Mouse (Mus musculus) midbrain, embryonic 14.5 days (tissue): ENCODE data around the gene Tsnax. TPM values are rescaled to one million over a fixed set of nuclear protein-coding genes. Genes with fewer than 3 reads are reported as not detected.
A peak's percentile ranks its signal among the peaks of the same experiment; 100 is the strongest.

ENCODE experiments used
- ATAC-seq: fragments of 200-750 bp; cut with Nextera tagmentation; 2 replicates; pipeline ENCODE4 v1.8.0; 2017; ENCODE audit warnings: moderate number of reproducible peaks, moderate library complexity; ENCODE audit not compliant: low FRiP score, low TSS enrichment
- DNase-seq: peaks from one replicate; pipeline ENCODE4 v3.0.0-alpha.2; 2015
- H3K27ac ChIP-seq: fragments of 300-500 bp; sonication (generic); replicated peaks from 2 replicates; pipeline ENCODE4 v1.5.1; 2014; ENCODE audit warnings: mild to moderate bottlenecking, low read depth, low read length, moderate library complexity
- H3K27me3 ChIP-seq: fragments of 300-500 bp; sonication (generic); 2 replicates; pipeline ENCODE4 v1.6.1; 2014; ENCODE audit warnings: low read length, control low read depth, mixed read lengths; ENCODE audit not compliant: control insufficient read depth, insufficient read depth
- H3K36me3 ChIP-seq: fragments of 300-500 bp; sonication (generic); 2 replicates; pipeline ENCODE4 v1.6.1; 2014; ENCODE audit warnings: low read length, control low read depth; ENCODE audit not compliant: control insufficient read depth, insufficient read depth
- H3K4me1 ChIP-seq: fragments of 300-500 bp; sonication (generic); 2 replicates; pipeline ENCODE4 v1.6.1; 2014; ENCODE audit warnings: mild to moderate bottlenecking, antibody characterized with exemption, low read length, control low read depth; ENCODE audit not compliant: control insufficient read depth, insufficient read depth
- H3K4me2 ChIP-seq: fragments of 300-500 bp; sonication (generic); 2 replicates; pipeline ENCODE4 v1.6.1; 2014; ENCODE audit warnings: mild to moderate bottlenecking, low read length, moderate library complexity
- H3K4me3 ChIP-seq: fragments of 300-500 bp; sonication (generic); replicated peaks from 2 replicates; pipeline ENCODE4 v1.5.1; 2014; ENCODE audit warnings: low read depth, low read length
- H3K9ac ChIP-seq: fragments of 300-500 bp; sonication (generic); replicated peaks from 2 replicates; pipeline ENCODE4 v1.6.1; 2014; ENCODE audit warnings: mild to moderate bottlenecking, low read length, moderate library complexity
- H3K9me3 ChIP-seq: fragments of 300-500 bp; sonication (generic); 2 replicates; pipeline ENCODE4 v1.6.1; 2016; ENCODE audit warnings: low read length, control low read depth, mixed read lengths; ENCODE audit not compliant: control insufficient read depth
- WGBS: fragments of 180-500 bp; shearing (Covaris S2); extraction: QIAGEN DNeasy Blood & Tissue Kit; methylation state at CpG from one replicate; pipeline ENCODE4 v1.1.7; 2014; 5-methylcytosine and 5-hydroxymethylcytosine counted together
- polyA plus RNA-seq: library from polyadenylated mRNA; unstranded; fragments of >200 nt; fragmentation: Nextera tagmentation; extraction: Ambion mirVana; gene quantifications from 2 replicates; pipeline ENCODE4 v1.2.1, GENCODE M21; 2014

Tsnax gene
- polyA plus RNA-seq, 1 experiment from 2014 or later = 242 TPM

- 86% methylated on average over 6 of the region's 6 CpGs for WGBS
- Histone ChIP-seq H3K9ac (no peak overlapping the region), H3K4me1 (no peaks in the 10 kb centered on the region), H3K9me3 (peaks cover 5% of the 10 kb centered on the region; the same call in 1 of the 2 replicates), H3K4me2 (no peak overlapping the region), H3K36me3 (no peaks in the 10 kb centered on the region), H3K27ac (no peak overlapping the region), H3K4me3 (no peak overlapping the region), H3K27me3 (peaks cover 25% of the 10 kb centered on the region)
- DNase-seq (no peak), ATAC-seq (no peak)
Measured at GRCm38 (mm10) chr8:125049826-125050225, 37.0 kb downstream of the Tsnax start.

GRCm38 (mm10) chr8:125052026-125052425 lies 39.2 kb downstream of the Tsnax start:
- peaks cover 36% of the 10 kb centered on the region for H3K27me3 ChIP-seq
- no peaks in the 10 kb centered on the region for H3K36me3 ChIP-seq
- no peak overlapping the region for H3K4me2 ChIP-seq
- DNase-seq (peak; percentile 86), ATAC-seq (no peak)
- H3K27ac ChIP-seq = no peak overlapping the region
- H3K9ac ChIP-seq = no peak overlapping the region
- no peak overlapping the region for H3K4me3 ChIP-seq
- H3K9me3 ChIP-seq = peaks cover 5% of the 10 kb centered on the region; the same call in 1 of the 2 replicates
- H3K4me1 ChIP-seq = no peaks in the 10 kb centered on the region
- 38% methylated on average over 2 of the region's 2 CpGs for WGBS

- ATAC-seq = no peak
- Histone ChIP-seq H3K27ac (peak within 1 kb of the TSS; percentile 45; the same call in 1 of the 2 replicates), H3K9ac (peak within 1 kb of the TSS; percentile 68), H3K4me1 (no peaks in the 10 kb centered on the region), H3K9me3 (peaks cover 5% of the 10 kb centered on the region; the same call in 1 of the 2 replicates), H3K4me2 (peak within 1 kb of the TSS; percentile 84), H3K27me3 (peaks cover 36% of the 10 kb centered on the region), H3K4me3 (peak within 1 kb of the TSS; percentile 51), H3K36me3 (no peaks in the 10 kb centered on the region)
- 2% methylated on average over 65 of the region's 65 CpGs for WGBS
- peak; percentile 57 for DNase-seq
Measured at GRCm38 (mm10) chr8:125053505-125054435, 41.0 kb downstream of the Tsnax start, which contains the start of gene Disc1. Gene Disc1, plus strand, starts transcription at chr8:125054195.

- Histone ChIP-seq H3K9ac (peak overlapping the region; percentile 68), H3K4me3 (peak overlapping the region; percentile 51), H3K9me3 (peaks cover 5% of the 10 kb centered on the region; the same call in 1 of the 2 replicates), H3K36me3 (no peaks in the 10 kb centered on the region), H3K27me3 (peaks cover 36% of the 10 kb centered on the region), H3K27ac (peak overlapping the region; percentile 45; the same call in 1 of the 2 replicates), H3K4me1 (no peaks in the 10 kb centered on the region), H3K4me2 (peak overlapping the region; percentile 84)
- WGBS = under 1% methylated on average over 34 of the region's 38 CpGs
- peak; percentile 49 for DNase-seq
- ATAC-seq = no peak
Measured at GRCm38 (mm10) chr8:125054436-125054810, 41.6 kb downstream of the Tsnax start.

- Histone ChIP-seq H3K4me1 (no peaks in the 10 kb centered on the region), H3K9me3 (no peaks in the 10 kb centered on the region), H3K4me3 (no peak overlapping the region), H3K36me3 (no peaks in the 10 kb centered on the region), H3K9ac (no peak overlapping the region), H3K27ac (no peak overlapping the region), H3K4me2 (no peak overlapping the region), H3K27me3 (0 out of 2 replicates have a peak, but pooled peaks cover under 1% of the 10 kb centered on the region)
- no peak for ATAC-seq
- no peak for DNase-seq
- WGBS = 85% methylated on average over 8 of the region's 8 CpGs
Measured at GRCm38 (mm10) chr8:125060904-125061303, 48.1 kb downstream of the Tsnax start.

- Histone ChIP-seq H3K27me3 (no peaks in the 10 kb centered on the region), H3K4me2 (no peak overlapping the region), H3K4me1 (peaks cover 4% of the 10 kb centered on the region; the same call in 1 of the 2 replicates), H3K9ac (no peak overlapping the region), H3K4me3 (no peak overlapping the region), H3K9me3 (no peaks in the 10 kb centered on the region), H3K27ac (no peak overlapping the region), H3K36me3 (no peaks in the 10 kb centered on the region)
- no peak for DNase-seq
- 87% methylated on average over 6 of the region's 6 CpGs for WGBS
- no peak for ATAC-seq
Measured at GRCm38 (mm10) chr8:125065596-125065995, 52.8 kb downstream of the Tsnax start.

- no peak overlapping the region for H3K4me2 ChIP-seq
- H3K36me3 ChIP-seq = no peaks in the 10 kb centered on the region
- H3K4me3 ChIP-seq = no peak overlapping the region
- ATAC-seq (no peak; the same call in 1 of the 2 replicates), DNase-seq (peak; percentile 88)
- no peaks in the 10 kb centered on the region for H3K9me3 ChIP-seq
- H3K27me3 ChIP-seq = no peaks in the 10 kb centered on the region
- WGBS = 42% methylated on average over 12 of the region's 12 CpGs
- H3K4me1 ChIP-seq = peaks cover 4% of the 10 kb centered on the region; the same call in 1 of the 2 replicates
- peak overlapping the region; percentile 53 for H3K27ac ChIP-seq
- no peak overlapping the region for H3K9ac ChIP-seq
Measured at GRCm38 (mm10) chr8:125066913-125067595, 54.3 kb downstream of the Tsnax start.

- no peak overlapping the region for H3K9ac ChIP-seq
- H3K9me3 ChIP-seq = no peaks in the 10 kb centered on the region
- no peak overlapping the region for H3K4me2 ChIP-seq
- no peak for ATAC-seq
- WGBS = 69% methylated on average over 9 of the region's 9 CpGs
- H3K27ac ChIP-seq = peak overlapping the region; percentile 49; the same call in 1 of the 2 replicates
- no peaks in the 10 kb centered on the region for H3K36me3 ChIP-seq
- H3K4me1 ChIP-seq = peaks cover 4% of the 10 kb centered on the region; the same call in 1 of the 2 replicates
- H3K4me3 ChIP-seq = no peak overlapping the region
- H3K27me3 ChIP-seq = no peaks in the 10 kb centered on the region
- DNase-seq = peak; percentile 41
Measured at GRCm38 (mm10) chr8:125067596-125067960, 54.8 kb downstream of the Tsnax start.
